Mouse (Mus musculus): ENCODE results near the gene Hic1. TPM values are rescaled to one million over a fixed set of nuclear protein-coding genes. Genes with fewer than 3 reads are reported as not detected.

Hic1 gene
- polyA plus RNA-seq, 1 experiment, result 14.1 TPM

GRCm38 (mm10) chr11:75210093-75210492 is 40.8 kb upstream of the Hic1 start:
- peaks cover 44% of the 10 kb centered on the region for H3K4me1 ChIP-seq (replicated peaks; ENCODE audit: control insufficient read depth, insufficient read depth, low read length)
- no peak overlapping the region for H3K27ac ChIP-seq (ENCODE audit: control insufficient read depth, insufficient read depth, low read length)
- 89% methylated on average over 4 of the region's 4 CpGs for WGBS
- no peaks in the 10 kb centered on the region for H3K36me3 ChIP-seq (ENCODE audit: control insufficient read depth, insufficient read depth, low read length)
- no peak for TF ChIP-seq CTCF (IDR thresholded peaks at IDR 0.05; ENCODE audit: borderline replicate concordance, control insufficient read depth, extremely low read depth, insufficient read depth, low read length, poor library complexity)
- no peak for TF ChIP-seq POLR2A (IDR thresholded peaks at IDR 0.05; ENCODE audit: control insufficient read depth, extremely low read depth, insufficient read depth, low read length, poor library complexity)
- H3K27me3 ChIP-seq (ENCODE audit: control insufficient read depth, insufficient read depth, low read length), result no peaks in the 10 kb centered on the region
- no peak overlapping the region for H3K4me3 ChIP-seq (ENCODE audit: control insufficient read depth, insufficient read depth, low read length)
- no peak for DNase-seq

DNA sequence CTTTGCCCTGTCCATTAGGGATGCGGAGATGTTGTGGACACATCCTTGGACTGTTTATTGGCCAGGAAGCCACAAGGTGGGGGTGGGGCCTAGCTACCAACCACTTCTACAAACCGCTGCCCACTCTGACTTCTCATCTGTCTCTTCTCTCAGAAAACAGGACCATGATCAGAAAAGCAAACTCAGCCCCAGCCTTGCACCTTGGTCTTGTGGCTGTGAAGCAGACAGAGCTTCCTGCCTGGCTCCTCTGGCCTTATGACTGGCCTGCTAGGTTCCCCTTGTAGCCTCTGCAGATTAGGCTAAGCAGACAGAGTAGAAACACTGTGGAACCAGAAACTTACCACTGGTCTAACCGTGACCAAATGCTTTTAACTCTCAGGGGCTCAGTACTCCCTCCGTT is 40.0 kb upstream of the Hic1 start:
- TF ChIP-seq POLR2A (IDR thresholded peaks at IDR 0.05; ENCODE audit: control insufficient read depth, extremely low read depth, insufficient read depth, low read length, poor library complexity) (no peak), CTCF (IDR thresholded peaks at IDR 0.05; ENCODE audit: borderline replicate concordance, control insufficient read depth, extremely low read depth, insufficient read depth, low read length, poor library complexity) (no peak)
- Histone ChIP-seq H3K4me1 (replicated peaks; ENCODE audit: control insufficient read depth, insufficient read depth, low read length) (peaks cover 51% of the 10 kb centered on the region), H3K36me3 (ENCODE audit: control insufficient read depth, insufficient read depth, low read length) (no peaks in the 10 kb centered on the region), H3K27me3 (ENCODE audit: control insufficient read depth, insufficient read depth, low read length) (no peaks in the 10 kb centered on the region), H3K4me3 (ENCODE audit: control insufficient read depth, insufficient read depth, low read length) (no peak overlapping the region), H3K27ac (ENCODE audit: control insufficient read depth, insufficient read depth, low read length) (no peak overlapping the region)
- no peak for DNase-seq
- 60% methylated on average over 4 of the region's 4 CpGs for WGBS

GRCm38 (mm10) chr11:75206347-75206746 is 37.0 kb upstream of the Hic1 start:
- Histone ChIP-seq H3K4me1 (replicated peaks; ENCODE audit: control insufficient read depth, insufficient read depth, low read length) (peaks cover 51% of the 10 kb centered on the region), H3K27ac (ENCODE audit: control insufficient read depth, insufficient read depth, low read length) (no peak overlapping the region), H3K4me3 (ENCODE audit: control insufficient read depth, insufficient read depth, low read length) (no peak overlapping the region), H3K27me3 (ENCODE audit: control insufficient read depth, insufficient read depth, low read length) (no peaks in the 10 kb centered on the region), H3K36me3 (ENCODE audit: control insufficient read depth, insufficient read depth, low read length) (no peaks in the 10 kb centered on the region)
- no peak for TF ChIP-seq CTCF (IDR thresholded peaks at IDR 0.05; ENCODE audit: borderline replicate concordance, control insufficient read depth, extremely low read depth, insufficient read depth, low read length, poor library complexity)
- no peak for TF ChIP-seq POLR2A (IDR thresholded peaks at IDR 0.05; ENCODE audit: control insufficient read depth, extremely low read depth, insufficient read depth, low read length, poor library complexity)
- WGBS, result 48% methylated on average over 4 of the region's 4 CpGs
- DNase-seq, result no peak

- DNase-seq, result no peak
- no peaks in the 10 kb centered on the region for H3K36me3 ChIP-seq (ENCODE audit: control insufficient read depth, insufficient read depth, low read length)
- no peaks in the 10 kb centered on the region for H3K27me3 ChIP-seq (ENCODE audit: control insufficient read depth, insufficient read depth, low read length)
- peaks cover 39% of the 10 kb centered on the region for H3K4me1 ChIP-seq (replicated peaks; ENCODE audit: control insufficient read depth, insufficient read depth, low read length)
- no peak for TF ChIP-seq CTCF (IDR thresholded peaks at IDR 0.05; ENCODE audit: borderline replicate concordance, control insufficient read depth, extremely low read depth, insufficient read depth, low read length, poor library complexity)
- TF ChIP-seq POLR2A (IDR thresholded peaks at IDR 0.05; ENCODE audit: control insufficient read depth, extremely low read depth, insufficient read depth, low read length, poor library complexity), result no peak
- 13% methylated on average over 9 of the region's 9 CpGs for WGBS
- H3K27ac ChIP-seq (ENCODE audit: control insufficient read depth, insufficient read depth, low read length), result no peak overlapping the region
- H3K4me3 ChIP-seq (ENCODE audit: control insufficient read depth, insufficient read depth, low read length), result no peak overlapping the region
Measured at GRCm38 (mm10) chr11:75204472-75204871, 35.2 kb upstream of the Hic1 start.

GRCm38 (mm10) chr11:75203926-75204325 is 34.6 kb upstream of the Hic1 start:
- 75% methylated on average over 4 of the region's 4 CpGs for WGBS
- TF ChIP-seq CTCF (IDR thresholded peaks at IDR 0.05; ENCODE audit: borderline replicate concordance, control insufficient read depth, extremely low read depth, insufficient read depth, low read length, poor library complexity) (no peak), POLR2A (IDR thresholded peaks at IDR 0.05; ENCODE audit: control insufficient read depth, extremely low read depth, insufficient read depth, low read length, poor library complexity) (no peak)

DNA sequence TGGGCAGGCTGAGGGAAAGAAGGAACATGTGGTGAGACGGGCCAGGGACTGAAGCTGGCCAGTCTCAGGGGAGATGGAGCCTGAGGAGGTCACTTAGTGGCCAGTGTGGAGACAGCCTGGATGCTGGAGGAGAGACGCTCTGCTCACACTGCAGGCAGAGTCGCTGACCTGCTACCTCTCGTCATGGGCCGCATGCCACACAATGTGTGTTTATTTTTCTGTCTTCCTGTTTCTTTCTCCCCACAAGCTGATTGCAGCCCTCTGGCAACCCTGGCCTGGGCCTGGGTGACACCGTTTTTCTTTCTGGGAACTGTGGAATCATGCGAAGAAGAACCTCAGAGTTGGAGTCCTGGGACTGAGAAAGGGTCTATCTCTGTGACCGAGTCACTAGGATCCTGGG is 32.4 kb upstream of the Hic1 start:
- no peak for DNase-seq
- H3K36me3 ChIP-seq (ENCODE audit: control insufficient read depth, insufficient read depth, low read length), result no peaks in the 10 kb centered on the region
- TF ChIP-seq CTCF (IDR thresholded peaks at IDR 0.05; ENCODE audit: borderline replicate concordance, control insufficient read depth, extremely low read depth, insufficient read depth, low read length, poor library complexity) (no peak), POLR2A (IDR thresholded peaks at IDR 0.05; ENCODE audit: control insufficient read depth, extremely low read depth, insufficient read depth, low read length, poor library complexity) (no peak)
- H3K27me3 ChIP-seq (ENCODE audit: control insufficient read depth, insufficient read depth, low read length), result no peaks in the 10 kb centered on the region
- 93% methylated on average over 8 of the region's 8 CpGs for WGBS
- H3K4me3 ChIP-seq (ENCODE audit: control insufficient read depth, insufficient read depth, low read length), result no peak overlapping the region
- H3K27ac ChIP-seq (ENCODE audit: control insufficient read depth, insufficient read depth, low read length), result no peak overlapping the region
- peaks cover 36% of the 10 kb centered on the region for H3K4me1 ChIP-seq (replicated peaks; ENCODE audit: control insufficient read depth, insufficient read depth, low read length)

More at GRCm38 (mm10) chr11:75203926-75204325, 34.6 kb upstream of the Hic1 start:
- no peaks in the 10 kb centered on the region for H3K27me3 ChIP-seq (ENCODE audit: control insufficient read depth, insufficient read depth, low read length)
- H3K27ac ChIP-seq (ENCODE audit: control insufficient read depth, insufficient read depth, low read length), result no peak overlapping the region
- H3K36me3 ChIP-seq (ENCODE audit: control insufficient read depth, insufficient read depth, low read length), result no peaks in the 10 kb centered on the region
- no peak overlapping the region for H3K4me3 ChIP-seq (ENCODE audit: control insufficient read depth, insufficient read depth, low read length)
- H3K4me1 ChIP-seq (replicated peaks; ENCODE audit: control insufficient read depth, insufficient read depth, low read length), result peaks cover 36% of the 10 kb centered on the region
- no peak for DNase-seq

- Histone ChIP-seq H3K27me3 (ENCODE audit: control insufficient read depth, insufficient read depth, low read length) (no peaks in the 10 kb centered on the region), H3K4me1 (replicated peaks; ENCODE audit: control insufficient read depth, insufficient read depth, low read length) (peaks cover 34% of the 10 kb centered on the region), H3K36me3 (ENCODE audit: control insufficient read depth, insufficient read depth, low read length) (no peaks in the 10 kb centered on the region), H3K4me3 (ENCODE audit: control insufficient read depth, insufficient read depth, low read length) (no peak overlapping the region), H3K27ac (ENCODE audit: control insufficient read depth, insufficient read depth, low read length) (no peak overlapping the region)
- TF ChIP-seq CTCF (IDR thresholded peaks at IDR 0.05; ENCODE audit: borderline replicate concordance, control insufficient read depth, extremely low read depth, insufficient read depth, low read length, poor library complexity), result no peak
- TF ChIP-seq POLR2A (IDR thresholded peaks at IDR 0.05; ENCODE audit: control insufficient read depth, extremely low read depth, insufficient read depth, low read length, poor library complexity), result no peak
- 96% methylated on average over 12 of the region's 12 CpGs for WGBS
- no peak for DNase-seq
Measured at GRCm38 (mm10) chr11:75200935-75201334, 31.6 kb upstream of the Hic1 start.
